In the genomic region with DNA sequence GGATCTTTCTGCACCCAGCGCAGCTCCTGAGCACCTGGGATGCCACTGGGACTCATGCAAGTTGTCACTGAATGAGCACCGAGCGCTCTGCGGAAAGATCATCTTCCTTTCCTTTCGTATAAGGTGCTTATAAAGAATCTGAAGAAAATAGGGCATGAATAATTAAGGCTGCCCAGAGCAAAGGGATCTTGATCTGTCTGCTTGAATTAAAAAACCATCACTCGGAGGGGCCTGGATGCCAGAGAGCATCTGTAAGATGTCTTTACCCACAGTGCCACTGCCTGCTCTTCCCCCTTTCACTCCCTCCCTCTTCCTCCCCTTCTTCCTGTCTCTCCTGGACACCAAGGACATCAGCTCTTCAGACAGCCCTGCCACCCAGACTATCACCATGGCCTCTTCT, we compare ENCODE assay signal across 17 mouse cellular contexts.
"Had no signal": no experiment of that assay in that cellular context is flagged by ENCODE, and none has a peak within 500 bp of the region (broad histone marks: within the 10 kb centered on the region; RNA-seq: fewer than 3 reads in every experiment).

No protein-coding gene starts in this region.

- H3K36me3 ChIP-seq: neural tube, embryonic 12.5 days; neural tube, embryonic 15.5 days had no signal

- H3K27me3 ChIP-seq: neural tube, embryonic 12.5 days; neural tube, embryonic 15.5 days had no signal

- H3K4me3 ChIP-seq: liver, embryonic 12.5 days; midbrain, embryonic 10.5 days; myocyte; neural tube, embryonic 12.5 days; neural tube, embryonic 15.5 days had no signal

- H3K27ac ChIP-seq: liver, embryonic 12.5 days; liver, embryonic 14.5 days; neural tube, embryonic 12.5 days; neural tube, embryonic 15.5 days had no signal

- H3K4me2 ChIP-seq: liver, embryonic 12.5 days; lung, embryonic 14.5 days; neural tube, embryonic 12.5 days; neural tube, embryonic 15.5 days had no signal

- H3K9ac ChIP-seq: liver, embryonic 12.5 days; liver, embryonic 14.5 days; lung, embryonic 14.5 days; neural tube, embryonic 12.5 days; neural tube, embryonic 15.5 days had no signal

- H3K9me3 ChIP-seq: liver, embryonic 12.5 days; midbrain, embryonic 10.5 days; neural tube, embryonic 12.5 days; neural tube, embryonic 15.5 days had no signal

- H3K4me1 ChIP-seq: neural tube, embryonic 15.5 days had no signal

- DNase-seq: lung, adult 18-20 months; lung, embryonic 14.5 days; lung, postnatal 10 days; lung, postnatal 4 days; right cerebral cortex, adult 18-20 months; right cerebral cortex, postnatal 25 days; right cerebral cortex, postnatal 4 days; spleen, adult 18-20 months; thymus, adult 18-20 months; thymus, postnatal 14 days; thymus, postnatal 36 days had no signal

- ATAC-seq: liver, embryonic 12.5 days had no signal
